Mouse (Mus musculus) thymus, adult 2 months (tissue): Measurements from ENCODE around the gene Aarsd1. TPM values are rescaled to one million over a fixed set of nuclear protein-coding genes. Genes with fewer than 3 reads are reported as not detected.

ENCODE experiments used
- DNase-seq: peaks from one replicate; pipeline ENCODE4 v3.0.0; 2021
- H3K27ac ChIP-seq: fragments of 200-500 bp; 2 replicates; pipeline ENCODE4 v1.5.1; 2012; ENCODE audit warnings: low read length, control low read depth; ENCODE audit not compliant: control insufficient read depth, insufficient read depth
- H3K27me3 ChIP-seq: fragments of 200-500 bp; 2 replicates; pipeline ENCODE4 v1.6.1; 2012; ENCODE audit warnings: mild to moderate bottlenecking, low read length, moderate library complexity, mixed read lengths; ENCODE audit not compliant: control insufficient read depth, insufficient read depth
- H3K36me3 ChIP-seq: fragments of 200-500 bp; 2 replicates; pipeline ENCODE4 v1.6.1; 2012; ENCODE audit warnings: mild to moderate bottlenecking, low read length, moderate library complexity; ENCODE audit not compliant: control insufficient read depth, insufficient read depth
- H3K4me1 ChIP-seq: fragments of 200-500 bp; replicated peaks from 2 replicates; pipeline ENCODE4 v1.6.1; 2012; ENCODE audit warnings: low read length; ENCODE audit not compliant: control insufficient read depth, insufficient read depth
- H3K4me3 ChIP-seq: fragments of 200-500 bp; 2 replicates; pipeline ENCODE4 v1.5.1; 2012; ENCODE audit warnings: mild to moderate bottlenecking, low read length, control low read depth, moderate library complexity; ENCODE audit not compliant: control insufficient read depth, insufficient read depth
- CTCF ChIP-seq: fragments of 200-500 bp; IDR thresholded peaks from 2 replicates; pipeline ENCODE4 v1.5.1; 2012; ENCODE audit warnings: mild to moderate bottlenecking, control low read depth, low read length, moderate library complexity, borderline replicate concordance; ENCODE audit not compliant: control insufficient read depth, poor library complexity, insufficient read depth; ENCODE audit errors: extremely low read depth
- POLR2A ChIP-seq: fragments of 200-500 bp; IDR thresholded peaks from 2 replicates; pipeline ENCODE4 v1.6.1; 2012; ENCODE audit warnings: mild to moderate bottlenecking, low read length, control low read depth, moderate library complexity; ENCODE audit not compliant: control insufficient read depth, poor library complexity, insufficient read depth; ENCODE audit errors: extremely low read depth
- WGBS: fragments of 180-500 bp; shearing (Covaris S2); methylation state at CpG from one replicate; pipeline ENCODE4 v1.1.7; 2018; 5-methylcytosine and 5-hydroxymethylcytosine counted together
- polyA plus RNA-seq: library from polyadenylated mRNA; depleted of rRNA; stranded (reverse); fragments of >200 nt; gene quantifications from 2 replicates; pipeline ENCODE4 v1.2.3, GENCODE M21; 2012

The Aarsd1 gene
- polyA plus RNA-seq, 1 experiment, result 33.4 TPM

DNA sequence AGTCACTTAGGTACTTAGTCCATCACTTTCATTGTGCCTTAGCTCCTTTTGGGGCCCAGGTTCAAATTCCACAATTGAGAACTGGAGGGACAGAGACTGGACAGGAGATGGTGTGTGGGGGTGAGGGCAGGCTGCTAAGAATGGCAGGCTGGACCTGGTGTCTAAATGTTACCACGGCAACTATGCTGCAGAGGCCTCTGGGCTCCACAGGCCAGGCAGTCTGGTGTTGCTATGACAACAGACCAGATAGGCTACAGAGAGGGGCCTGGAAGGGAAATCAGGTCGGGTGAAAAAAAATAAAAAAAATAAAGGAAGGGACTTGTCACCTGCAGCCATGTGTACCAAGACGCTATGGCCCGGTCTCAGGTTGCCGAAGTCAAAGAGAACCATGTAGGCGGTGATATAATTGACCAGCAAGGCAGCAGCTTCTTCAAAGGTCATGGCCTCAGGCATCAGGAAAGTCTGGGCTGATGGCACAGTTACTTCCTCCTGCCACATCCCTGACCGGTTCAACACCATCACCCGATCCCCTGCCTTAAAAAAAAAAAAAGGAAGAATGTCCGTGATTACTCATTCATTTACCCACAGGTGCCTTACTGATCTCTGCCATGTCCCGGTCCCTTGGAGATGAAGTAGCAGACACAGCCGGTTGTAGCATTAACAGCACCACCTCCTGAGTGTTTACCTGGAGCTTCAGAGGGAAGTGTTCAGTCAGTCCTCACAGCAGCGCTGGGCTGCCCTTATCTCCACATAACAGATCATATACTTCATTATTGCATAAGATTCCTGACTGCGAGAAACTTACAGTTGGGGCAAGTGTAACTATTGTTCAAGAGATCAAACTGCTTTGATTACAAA, 45.4 kb upstream of the Aarsd1 start:
- Histone ChIP-seq H3K36me3 (peaks cover 16% of the 10 kb centered on the region; the same call in 1 of the 2 replicates), H3K4me1 (peaks cover 18% of the 10 kb centered on the region), H3K4me3 (no peak overlapping the region), H3K27me3 (no peaks in the 10 kb centered on the region), H3K27ac (no peak overlapping the region)
- 44% methylated on average over 13 of the region's 13 CpGs for WGBS
- DNase-seq, result no peak
- TF ChIP-seq POLR2A (no peak), CTCF (no peak)

DNA sequence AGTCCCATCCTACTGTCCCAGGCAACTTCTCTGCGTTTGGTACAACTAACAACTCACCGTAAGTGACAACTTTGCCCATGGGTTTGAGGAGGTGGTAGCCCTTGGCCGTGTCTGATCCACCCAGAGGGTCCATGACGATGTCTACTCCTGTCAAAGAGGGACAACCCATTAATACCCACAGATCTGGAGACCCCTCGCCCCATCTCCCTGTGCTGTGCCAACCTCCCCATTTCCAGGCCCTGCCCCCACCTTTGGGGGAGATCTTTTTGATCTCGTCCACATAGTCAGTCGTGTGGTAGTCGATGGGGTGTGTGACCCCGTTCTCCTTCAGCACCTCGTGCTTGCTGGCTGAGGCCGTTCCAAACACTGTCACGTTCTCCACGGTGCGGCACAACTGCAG, 44.7 kb upstream of the Aarsd1 start:
- Histone ChIP-seq H3K4me3 (no peak overlapping the region), H3K27me3 (no peaks in the 10 kb centered on the region), H3K4me1 (peaks cover 11% of the 10 kb centered on the region), H3K36me3 (peaks cover 22% of the 10 kb centered on the region), H3K27ac (no peak overlapping the region)
- WGBS, result 96% methylated on average over 14 of the region's 14 CpGs
- TF ChIP-seq POLR2A (no peak), CTCF (no peak)
- DNase-seq, result no peak

DNA sequence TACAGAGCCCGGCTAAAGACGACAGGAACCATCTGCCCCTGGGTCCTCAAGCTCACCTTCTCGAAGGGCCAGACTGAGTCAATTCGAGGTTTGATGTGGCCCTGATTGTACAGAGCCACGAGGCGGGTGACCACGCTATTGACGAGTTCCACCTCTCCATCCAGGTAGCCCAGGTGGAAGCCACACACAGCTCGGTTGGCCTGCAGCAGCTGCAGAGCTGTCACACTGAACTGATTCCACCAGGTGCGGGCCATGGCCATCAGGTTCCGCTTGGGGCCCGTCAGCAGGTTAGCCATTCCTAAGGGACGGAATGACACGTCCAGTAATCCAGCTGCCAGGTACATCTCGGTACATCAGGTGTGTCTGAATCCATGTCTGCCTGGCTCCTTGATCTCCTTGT, 42.9 kb upstream of the Aarsd1 start:
- WGBS, result 96% methylated on average over 15 of the region's 15 CpGs
- H3K36me3 ChIP-seq, result peaks cover 23% of the 10 kb centered on the region

DNA sequence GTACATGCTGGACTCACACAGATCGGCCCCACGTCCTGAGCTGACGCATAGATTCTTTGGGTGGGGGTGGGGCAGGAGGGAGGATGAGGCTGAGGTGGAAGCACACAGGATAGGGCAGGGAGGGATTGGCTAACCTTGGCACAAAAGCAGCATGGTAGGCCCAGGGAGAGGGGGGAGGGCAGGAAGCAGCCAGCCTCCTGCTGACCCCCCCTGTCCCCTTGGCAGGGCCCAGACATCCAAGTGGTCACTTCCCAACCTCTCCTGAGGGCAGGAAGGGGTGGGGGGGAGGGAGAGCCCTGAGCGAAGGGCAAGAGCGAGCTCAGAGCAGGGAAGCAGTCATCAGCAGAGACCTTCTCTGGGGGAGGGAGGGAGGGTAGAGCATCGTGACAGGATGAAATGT, 42.3 kb upstream of the Aarsd1 start:
- no peak for DNase-seq
- Histone ChIP-seq H3K27ac (no peak overlapping the region), H3K4me3 (no peak overlapping the region), H3K4me1 (peaks cover under 1% of the 10 kb centered on the region), H3K36me3 (peaks cover 23% of the 10 kb centered on the region), H3K27me3 (no peaks in the 10 kb centered on the region)
- WGBS, result 95% methylated on average over 5 of the region's 6 CpGs
- TF ChIP-seq CTCF (no peak), POLR2A (no peak)

More for the DNA sequence above, 42.9 kb upstream of the Aarsd1 start:
- H3K27me3 ChIP-seq, result no peaks in the 10 kb centered on the region
- no peak for DNase-seq
- H3K4me3 ChIP-seq, result no peak overlapping the region
- H3K27ac ChIP-seq, result no peak overlapping the region
- peaks cover 7% of the 10 kb centered on the region for H3K4me1 ChIP-seq
- TF ChIP-seq POLR2A (no peak), CTCF (no peak)

DNA sequence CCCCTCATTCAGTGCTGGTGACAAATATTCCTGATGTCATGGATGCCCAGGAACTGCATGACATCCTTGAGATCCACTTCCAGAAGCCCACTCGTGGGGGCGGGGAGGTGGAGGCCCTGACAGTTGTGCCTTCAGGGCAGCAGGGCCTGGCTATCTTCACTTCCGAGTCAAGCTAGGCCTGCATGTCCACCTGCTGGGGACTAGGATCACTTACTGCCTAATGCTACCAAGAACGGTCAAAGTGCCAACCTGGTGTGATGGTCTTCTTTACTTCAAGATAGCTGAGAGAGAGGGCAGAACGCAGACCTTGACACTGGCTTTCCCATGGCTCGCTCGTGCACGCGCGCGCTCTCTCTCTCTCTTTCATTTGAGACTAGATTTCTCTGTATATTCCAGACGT, 40.8 kb upstream of the Aarsd1 start:
- Histone ChIP-seq H3K36me3 (peaks cover 23% of the 10 kb centered on the region), H3K27me3 (no peaks in the 10 kb centered on the region), H3K4me3 (no peak overlapping the region), H3K4me1 (no peaks in the 10 kb centered on the region), H3K27ac (no peak overlapping the region)
- DNase-seq, result no peak
- TF ChIP-seq POLR2A (no peak), CTCF (no peak)
- WGBS, result 97% methylated on average over 12 of the region's 12 CpGs

DNA sequence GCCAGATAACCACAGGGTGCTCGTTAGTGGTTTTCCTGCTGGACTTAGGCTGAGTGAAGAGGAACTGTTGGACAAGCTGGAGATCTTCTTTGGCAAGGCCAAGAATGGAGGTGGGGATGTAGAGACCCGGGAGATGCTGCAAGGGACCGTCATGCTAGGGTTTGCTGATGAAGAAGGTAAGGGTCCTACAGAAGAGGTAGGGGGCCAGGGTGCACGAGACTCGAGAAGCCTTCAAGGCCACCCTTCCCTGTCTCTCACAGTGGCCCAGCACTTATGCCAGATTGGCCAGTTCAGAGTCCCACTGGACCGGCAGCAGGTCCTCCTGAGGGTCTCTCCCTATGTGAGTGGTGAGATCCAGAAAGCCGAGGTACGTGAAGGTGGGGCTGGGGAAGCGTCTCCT, 40.2 kb upstream of the Aarsd1 start:
- 95% methylated on average over 9 of the region's 9 CpGs for WGBS
- no peak overlapping the region for H3K4me3 ChIP-seq
- TF ChIP-seq POLR2A (no peak), CTCF (no peak)

DNA sequence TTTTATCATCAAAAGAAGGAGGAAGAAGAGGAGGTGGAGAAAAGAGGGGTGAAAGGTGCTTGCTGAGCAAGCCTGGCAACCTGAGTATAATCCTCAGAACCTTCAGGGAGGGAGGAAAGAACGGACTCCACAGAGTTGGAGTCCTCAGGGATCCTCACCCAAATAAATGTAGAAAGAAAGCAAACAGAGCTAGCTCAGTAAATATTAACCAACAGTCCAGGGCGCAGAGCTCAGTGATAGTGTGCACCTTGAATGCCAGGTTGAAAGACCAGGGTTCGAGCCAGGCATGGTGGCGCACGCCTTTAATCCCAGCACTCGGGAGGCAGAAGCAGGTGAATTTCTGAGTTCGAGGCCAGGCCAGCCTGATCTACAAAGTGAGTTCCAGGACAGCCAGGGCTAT, 38.2 kb upstream of the Aarsd1 start:
- peaks cover 2% of the 10 kb centered on the region; the same call in 1 of the 2 replicates for H3K4me1 ChIP-seq
- H3K27me3 ChIP-seq, result no peaks in the 10 kb centered on the region
- no peak for DNase-seq
- peaks cover 23% of the 10 kb centered on the region for H3K36me3 ChIP-seq
- no peak overlapping the region for H3K4me3 ChIP-seq
- TF ChIP-seq CTCF (no peak), POLR2A (no peak)
- H3K27ac ChIP-seq, result no peak overlapping the region
- WGBS, result 97% methylated on average over 7 of the region's 7 CpGs

More for the DNA sequence above, 40.2 kb upstream of the Aarsd1 start:
- Histone ChIP-seq H3K4me1 (no peaks in the 10 kb centered on the region), H3K27ac (no peak overlapping the region), H3K27me3 (no peaks in the 10 kb centered on the region), H3K36me3 (peaks cover 23% of the 10 kb centered on the region)
- no peak for DNase-seq
